Mouse (Mus musculus) liver, adult 2 months (tissue): Measurements from ENCODE around the gene Thbs3. TPM values are rescaled to one million over a fixed set of nuclear protein-coding genes. Genes with fewer than 3 reads are reported as not detected.

Experiments used
- DNase-seq: peaks from one replicate; pipeline ENCODE4 v3.0.0-alpha.2; 2011; ENCODE audit warnings: low read depth, low spot score; ENCODE audit errors: extremely low read depth
- H3K27ac ChIP-seq: fragments of 200-500 bp; replicated peaks from 2 replicates; pipeline ENCODE4 v1.5.1; 2012; ENCODE audit warnings: low read depth, mild to moderate bottlenecking, control low read depth, inconsistent platforms, low read length; ENCODE audit not compliant: insufficient read depth
- H3K27me3 ChIP-seq: fragments of 200-500 bp; 2 replicates; pipeline ENCODE4 v1.6.1; 2012; ENCODE audit warnings: mild to moderate bottlenecking, moderate library complexity, low read length, inconsistent platforms; ENCODE audit not compliant: control insufficient read depth, insufficient read depth
- H3K36me3 ChIP-seq: fragments of 200-500 bp; 2 replicates; pipeline ENCODE4 v1.6.1; 2012; ENCODE audit warnings: low read length, inconsistent platforms; ENCODE audit not compliant: control insufficient read depth, insufficient read depth
- H3K4me1 ChIP-seq: fragments of 200-500 bp; 2 replicates; pipeline ENCODE4 v1.6.1; 2011; ENCODE audit warnings: low read length; ENCODE audit not compliant: control insufficient read depth, insufficient read depth
- H3K4me3 ChIP-seq: fragments of 200-500 bp; 2 replicates; pipeline ENCODE4 v1.5.1; 2011; ENCODE audit warnings: low read depth, mild to moderate bottlenecking, control low read depth, low read length, moderate library complexity; ENCODE audit not compliant: insufficient read depth
- H3K79me2 ChIP-seq: fragments of 200-500 bp; 2 replicates; pipeline ENCODE4 v1.6.1; 2012; ENCODE audit warnings: inconsistent platforms, mild to moderate bottlenecking, low read length, moderate library complexity; ENCODE audit not compliant: control insufficient read depth, insufficient read depth
- H3K9ac ChIP-seq: fragments of 200-500 bp; 2 replicates; pipeline ENCODE4 v1.6.1; 2012; ENCODE audit warnings: low read depth, mild to moderate bottlenecking, control low read depth, inconsistent platforms, low read length
- CTCF ChIP-seq: fragments of 200-500 bp; IDR thresholded peaks from 2 replicates; pipeline ENCODE4 v1.5.1; 2011; ENCODE audit warnings: low read depth, low read length, control low read depth
- POLR2A ChIP-seq: fragments of 200-500 bp; IDR thresholded peaks from 2 replicates; pipeline ENCODE4 v1.6.1; 2011; ENCODE audit warnings: low read length, control low read depth; ENCODE audit not compliant: insufficient read depth; ENCODE audit errors: extremely low read depth
- WGBS: fragments of 180-500 bp; shearing (Covaris S2); methylation state at CpG from one replicate; pipeline ENCODE4 v1.1.7; 2018; 5-methylcytosine and 5-hydroxymethylcytosine counted together
- polyA plus RNA-seq: library from polyadenylated mRNA; depleted of rRNA; stranded (reverse); fragments of >200 nt; gene quantifications from 2 replicates; pipeline ENCODE4 v1.2.3, GENCODE M21; 2012; rRNA removed
- total RNA-seq: library from RNA; depleted of rRNA; stranded (reverse); fragments of >200 nt; gene quantifications from 2 replicates; pipeline ENCODE4 v1.2.3, GENCODE M21; 2014; rRNA removed

Gene Thbs3
- total and polyA plus RNA-seq, 2 experiments: 0.92 to 1.2 TPM

GRCm38 (mm10) chr3:89266439-89266893, 51.5 kb downstream of the Thbs3 start:
- peak overlapping the region; percentile 78 for H3K27ac ChIP-seq
- under 1% methylated on average over 20 of the region's 20 CpGs for WGBS
- no peaks in the 10 kb centered on the region for H3K27me3 ChIP-seq

GRCm38 (mm10) chr3:89268916-89269315, 53.9 kb downstream of the Thbs3 start:
- TF ChIP-seq POLR2A: no peak
- TF ChIP-seq CTCF: no peak
- WGBS: 89% methylated on average over 8 of the region's 8 CpGs
- Histone ChIP-seq H3K27ac (no peak overlapping the region), H3K9ac (no peak overlapping the region), H3K27me3 (no peaks in the 10 kb centered on the region), H3K36me3 (peaks cover 18% of the 10 kb centered on the region), H3K4me3 (no peak overlapping the region), H3K79me2 (peaks cover 4% of the 10 kb centered on the region; the same call in 1 of the 2 replicates), H3K4me1 (peaks cover 19% of the 10 kb centered on the region)
- DNase-seq: no peak

More at GRCm38 (mm10) chr3:89266439-89266893, 51.5 kb downstream of the Thbs3 start:
- TF ChIP-seq CTCF (no peak), POLR2A (peak; percentile 87)
- DNase-seq: peak; percentile 83
- Histone ChIP-seq H3K4me3 (peak overlapping the region; percentile 85), H3K9ac (peak overlapping the region; percentile 87), H3K36me3 (no peaks in the 10 kb centered on the region), H3K79me2 (peaks cover 4% of the 10 kb centered on the region; the same call in 1 of the 2 replicates), H3K4me1 (peaks cover 13% of the 10 kb centered on the region)

GRCm38 (mm10) chr3:89270051-89270755, 55.2 kb downstream of the Thbs3 start, which contains the start of gene Slc50a1:
Slc50a1 (minus strand) TSS chr3:89270570.
- peaks cover 23% of the 10 kb centered on the region for H3K36me3 ChIP-seq
- peak within 1 kb of the TSS; percentile 72 for H3K9ac ChIP-seq
- peak; percentile 63; the same call in 1 of the 2 replicates for TF ChIP-seq POLR2A
- TF ChIP-seq CTCF: peak; percentile 57
- peak within 1 kb of the TSS; percentile 60 for H3K27ac ChIP-seq
- DNase-seq: peak; percentile 67
- peaks cover 23% of the 10 kb centered on the region for H3K4me1 ChIP-seq
- H3K4me3 ChIP-seq: peak within 1 kb of the TSS; percentile 69
- WGBS: 2% methylated on average over 39 of the region's 39 CpGs
- H3K79me2 ChIP-seq: peaks cover 8% of the 10 kb centered on the region; the same call in 1 of the 2 replicates
- H3K27me3 ChIP-seq: no peaks in the 10 kb centered on the region

- peak overlapping the region; percentile 22 for H3K27ac ChIP-seq
- peaks cover 29% of the 10 kb centered on the region for H3K36me3 ChIP-seq
- H3K4me1 ChIP-seq: peaks cover 29% of the 10 kb centered on the region
- no peak overlapping the region for H3K4me3 ChIP-seq
- H3K79me2 ChIP-seq: peaks cover 9% of the 10 kb centered on the region; the same call in 1 of the 2 replicates
- TF ChIP-seq CTCF (no peak), POLR2A (no peak)
- H3K27me3 ChIP-seq: no peaks in the 10 kb centered on the region
- H3K9ac ChIP-seq: peak overlapping the region; percentile 21; the same call in 1 of the 2 replicates
- peak; percentile 65 for DNase-seq
- 25% methylated on average over 6 of the region's 6 CpGs for WGBS
These were observed 55.9 kb downstream of the Thbs3 start for GRCm38 (mm10) chr3:89270891-89271290.

DNA sequence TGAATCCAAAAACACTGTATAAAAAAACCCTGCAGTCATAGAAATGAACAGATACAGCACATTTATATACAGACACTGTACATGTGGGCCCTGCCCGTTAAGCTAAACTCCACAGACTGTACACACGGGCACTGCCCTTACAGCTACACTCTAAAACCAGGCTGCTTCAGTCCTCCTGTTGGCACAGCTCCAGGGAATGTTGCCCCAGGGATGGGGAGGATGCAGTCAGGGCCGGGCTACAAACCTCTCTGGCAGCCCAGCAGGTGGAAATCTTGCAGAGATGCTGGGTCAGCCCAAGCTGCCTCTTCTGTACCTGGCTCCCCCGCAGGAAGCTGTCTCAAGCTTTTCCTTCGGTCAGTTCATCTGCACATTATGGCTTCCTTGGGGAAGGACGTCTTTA, 56.8 kb downstream of the Thbs3 start:
- WGBS: 35% methylated on average over 6 of the region's 6 CpGs
- Histone ChIP-seq H3K4me3 (no peak overlapping the region), H3K36me3 (peaks cover 33% of the 10 kb centered on the region), H3K27ac (no peak overlapping the region), H3K27me3 (no peaks in the 10 kb centered on the region), H3K79me2 (peaks cover 10% of the 10 kb centered on the region; the same call in 1 of the 2 replicates), H3K9ac (no peak overlapping the region), H3K4me1 (peaks cover 33% of the 10 kb centered on the region)
- DNase-seq: peak; percentile 62
- TF ChIP-seq CTCF: no peak
- no peak for TF ChIP-seq POLR2A

DNA sequence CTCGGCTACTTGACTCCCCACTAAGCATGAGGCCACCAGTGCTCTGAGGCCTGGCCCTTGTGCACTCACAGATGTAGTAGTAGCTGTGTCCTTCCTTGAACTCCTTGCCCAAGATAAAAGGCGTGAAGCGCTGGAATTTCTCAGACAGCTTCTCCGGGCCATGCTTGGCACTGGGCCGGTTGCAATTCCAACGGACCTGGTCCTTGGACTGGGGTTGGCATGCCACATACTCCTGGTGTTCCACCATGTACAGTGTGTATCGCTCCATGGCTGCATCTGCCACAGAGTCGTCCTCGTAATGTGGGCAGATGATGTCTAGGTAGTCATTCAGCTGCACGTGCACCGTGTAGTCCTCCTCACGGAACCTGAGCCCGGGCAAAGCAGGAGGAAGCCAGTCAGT, 61.1 kb downstream of the Thbs3 start:
- TF ChIP-seq POLR2A (no peak), CTCF (no peak)
- Histone ChIP-seq H3K79me2 (peaks cover 33% of the 10 kb centered on the region; the same call in 1 of the 2 replicates), H3K36me3 (peaks cover 33% of the 10 kb centered on the region), H3K4me3 (no peak overlapping the region), H3K27me3 (no peaks in the 10 kb centered on the region), H3K9ac (peak overlapping the region; percentile 36), H3K4me1 (peaks cover 24% of the 10 kb centered on the region), H3K27ac (peak overlapping the region; percentile 66)
- WGBS: 43% methylated on average over 13 of the region's 13 CpGs
- DNase-seq: peak; percentile 58

Other genes starting within 250 kb of the Thbs3 start
- gene Rusc1, start 121.9 kb upstream of the Thbs3 start, total RNA-seq: 4.0 and 4.8 TPM in 2 replicates
- gene Rusc1, start 121.9 kb upstream of the Thbs3 start, polyA plus RNA-seq: 14.0 and 18.3 TPM in 2 replicates
- gene Gm43738, start 114.1 kb upstream of the Thbs3 start, total RNA-seq: not detected in 2 replicates
- gene Gm43738, start 114.1 kb upstream of the Thbs3 start, polyA plus RNA-seq: 0.05 TPM in 1 of 2 replicates, not detected in the other
- gene Fdps, start 113.2 kb upstream of the Thbs3 start, total RNA-seq: 467 and 510 TPM in 2 replicates
- 388 and 397 TPM in 2 replicates for gene Fdps, start 113.2 kb upstream of the Thbs3 start, polyA plus RNA-seq
- 69.7 and 91.1 TPM in 2 replicates for gene Pklr, start 79.0 kb upstream of the Thbs3 start, total RNA-seq
- gene Pklr, start 79.0 kb upstream of the Thbs3 start, polyA plus RNA-seq: 387 and 512 TPM in 2 replicates
- gene Hcn3, start 55.0 kb upstream of the Thbs3 start, total RNA-seq: 0.09 and 0.20 TPM in 2 replicates
- gene Hcn3, start 55.0 kb upstream of the Thbs3 start, polyA plus RNA-seq: 0.19 and 0.44 TPM in 2 replicates
- 7.4 and 9.3 TPM in 2 replicates for gene Clk2, start 50.4 kb upstream of the Thbs3 start, total RNA-seq
- gene Clk2, start 50.4 kb upstream of the Thbs3 start, polyA plus RNA-seq: 14.6 and 23.9 TPM in 2 replicates
- gene Scamp3, start 37.7 kb upstream of the Thbs3 start, total RNA-seq: 9.1 and 15.6 TPM in 2 replicates
- 105 and 120 TPM in 2 replicates for gene Scamp3, start 37.7 kb upstream of the Thbs3 start, polyA plus RNA-seq
- 0.09 and 0.54 TPM in 2 replicates for gene Fam189b, start 32.0 kb upstream of the Thbs3 start, total RNA-seq
- gene Fam189b, start 32.0 kb upstream of the Thbs3 start, polyA plus RNA-seq: 1.8 and 4.1 TPM in 2 replicates
- 24.1 and 32.7 TPM in 2 replicates for gene Gba, start 12.3 kb upstream of the Thbs3 start, total RNA-seq
- 33.2 and 36.6 TPM in 2 replicates for gene Gba, start 12.3 kb upstream of the Thbs3 start, polyA plus RNA-seq
- 105 and 122 TPM in 2 replicates for gene Mtx1, start 11.9 kb downstream of the Thbs3 start, total RNA-seq
- gene Mtx1, start 11.9 kb downstream of the Thbs3 start, polyA plus RNA-seq: 167 and 187 TPM in 2 replicates
- gene Muc1, start 13.9 kb downstream of the Thbs3 start, total RNA-seq: 0.60 and 1.7 TPM in 2 replicates
- 1.3 and 1.7 TPM in 2 replicates for gene Muc1, start 13.9 kb downstream of the Thbs3 start, polyA plus RNA-seq
- gene Krtcap2, start 30.8 kb downstream of the Thbs3 start, total RNA-seq: 45.1 and 60.3 TPM in 2 replicates
- 157 and 197 TPM in 2 replicates for gene Krtcap2, start 30.8 kb downstream of the Thbs3 start, polyA plus RNA-seq
- 0.07 and 0.18 TPM in 2 replicates for gene Trim46, start 31.1 kb downstream of the Thbs3 start, total RNA-seq
- gene Trim46, start 31.1 kb downstream of the Thbs3 start, polyA plus RNA-seq: 0.16 and 0.25 TPM in 2 replicates
- 102 and 131 TPM in 2 replicates for gene Dpm3, start 44.2 kb downstream of the Thbs3 start, total RNA-seq
- gene Dpm3, start 44.2 kb downstream of the Thbs3 start, polyA plus RNA-seq: 243 and 245 TPM in 2 replicates
- 6.4 and 7.0 TPM in 2 replicates for gene Slc50a1, start 55.4 kb downstream of the Thbs3 start, total RNA-seq
- 36.3 and 41.2 TPM in 2 replicates for gene Slc50a1, start 55.4 kb downstream of the Thbs3 start, polyA plus RNA-seq
- 22.1 and 35.2 TPM in 2 replicates for gene Efna1, start 66.0 kb downstream of the Thbs3 start, total RNA-seq
- 73.1 and 73.4 TPM in 2 replicates for gene Efna1, start 66.0 kb downstream of the Thbs3 start, polyA plus RNA-seq
- gene Efna3, start 107.8 kb downstream of the Thbs3 start, total RNA-seq: not detected in 2 replicates
- gene Efna3, start 107.8 kb downstream of the Thbs3 start, polyA plus RNA-seq: not detected in 2 replicates
- not detected in 2 replicates for gene Efna4, start 122.8 kb downstream of the Thbs3 start, total RNA-seq
- gene Efna4, start 122.8 kb downstream of the Thbs3 start, polyA plus RNA-seq: 0.06 and 0.27 TPM in 2 replicates
- gene Adam15, start 134.8 kb downstream of the Thbs3 start, total RNA-seq: 1.4 and 2.6 TPM in 2 replicates
- 4.7 and 5.4 TPM in 2 replicates for gene Adam15, start 134.8 kb downstream of the Thbs3 start, polyA plus RNA-seq
- not detected in 2 replicates for gene Dcst2, start 146.8 kb downstream of the Thbs3 start, total RNA-seq
- 0.05 TPM in 1 of 2 replicates, not detected in the other for gene Dcst2, start 146.8 kb downstream of the Thbs3 start, polyA plus RNA-seq
- gene Dcst1, start 150.1 kb downstream of the Thbs3 start, total RNA-seq: not detected in 2 replicates
- 0.04 TPM in 1 of 2 replicates, not detected in the other for gene Dcst1, start 150.1 kb downstream of the Thbs3 start, polyA plus RNA-seq
- gene Zbtb7b, start 179.6 kb downstream of the Thbs3 start, total RNA-seq: 28.9 and 31.9 TPM in 2 replicates
- 85.0 and 87.2 TPM in 2 replicates for gene Zbtb7b, start 179.6 kb downstream of the Thbs3 start, polyA plus RNA-seq
- gene Lenep, start 187.6 kb downstream of the Thbs3 start, total RNA-seq: not detected in 2 replicates
- gene Lenep, start 187.6 kb downstream of the Thbs3 start, polyA plus RNA-seq: not detected in 2 replicates
- gene Flad1, start 196.7 kb downstream of the Thbs3 start, total RNA-seq: 29.0 and 33.0 TPM in 2 replicates
- 62.6 and 67.3 TPM in 2 replicates for gene Flad1, start 196.7 kb downstream of the Thbs3 start, polyA plus RNA-seq
- gene Cks1b, start 203.2 kb downstream of the Thbs3 start, total RNA-seq: 3.0 and 6.0 TPM in 2 replicates
- gene Cks1b, start 203.2 kb downstream of the Thbs3 start, polyA plus RNA-seq: 7.9 and 11.0 TPM in 2 replicates
- gene Shc1, start 203.3 kb downstream of the Thbs3 start, total RNA-seq: 37.7 and 42.0 TPM in 2 replicates
- 56.8 and 57.4 TPM in 2 replicates for gene Shc1, start 203.3 kb downstream of the Thbs3 start, polyA plus RNA-seq
- gene Pygo2, start 215.0 kb downstream of the Thbs3 start, total RNA-seq: 4.4 and 9.9 TPM in 2 replicates
- gene Pygo2, start 215.0 kb downstream of the Thbs3 start, polyA plus RNA-seq: 26.5 and 29.0 TPM in 2 replicates
- 5.7 and 5.9 TPM in 2 replicates for gene Pbxip1, start 221.5 kb downstream of the Thbs3 start, total RNA-seq
- 6.6 and 9.1 TPM in 2 replicates for gene Pbxip1, start 221.5 kb downstream of the Thbs3 start, polyA plus RNA-seq
- gene Pmvk, start 239.4 kb downstream of the Thbs3 start, total RNA-seq: 79.5 and 112 TPM in 2 replicates
- 82.1 and 108 TPM in 2 replicates for gene Pmvk, start 239.4 kb downstream of the Thbs3 start, polyA plus RNA-seq